Mouse (Mus musculus) gastrocnemius, adult 2 months (tissue): ENCODE measurements around the gene Pparg. TPM values are rescaled to one million over a fixed set of nuclear protein-coding genes. Genes with fewer than 3 reads are reported as not detected.
A peak's percentile ranks its signal among the peaks of the same experiment; 100 is the strongest.

Experiments used
- DNase-seq: peaks from one replicate; pipeline ENCODE4 v3.0.0; 2022
- H3K27ac ChIP-seq: fragments of 200-600 bp; 2 replicates; pipeline ENCODE4 v1.8.1; 2022; ENCODE audit warnings: mild to moderate bottlenecking
- H3K4me3 ChIP-seq: fragments of 200-600 bp; 2 replicates; pipeline ENCODE4 v1.8.1; 2022; ENCODE audit warnings: mild to moderate bottlenecking, moderate library complexity
- CTCF ChIP-seq: fragments of 200-600 bp; IDR thresholded peaks from 2 replicates; pipeline ENCODE4 v1.8.1; 2022; ENCODE audit warnings: antibody characterized with exemption, mild to moderate bottlenecking, moderate library complexity
- intact Hi-C: fragments of 180-260 bp; cut with DNase I; formaldehyde crosslinking; loops from one replicate; pipeline ENCODE4 v1.15.1; 2025
- total RNA-seq, 2 experiments: library from RNA; stranded (reverse); gene quantifications; 2 replicates each; pipeline ENCODE4 v1.2.3; 2021

Gene Pparg
- total RNA-seq, 2 experiments from 2014 or later = 1.3 to 4.8 TPM

DNA sequence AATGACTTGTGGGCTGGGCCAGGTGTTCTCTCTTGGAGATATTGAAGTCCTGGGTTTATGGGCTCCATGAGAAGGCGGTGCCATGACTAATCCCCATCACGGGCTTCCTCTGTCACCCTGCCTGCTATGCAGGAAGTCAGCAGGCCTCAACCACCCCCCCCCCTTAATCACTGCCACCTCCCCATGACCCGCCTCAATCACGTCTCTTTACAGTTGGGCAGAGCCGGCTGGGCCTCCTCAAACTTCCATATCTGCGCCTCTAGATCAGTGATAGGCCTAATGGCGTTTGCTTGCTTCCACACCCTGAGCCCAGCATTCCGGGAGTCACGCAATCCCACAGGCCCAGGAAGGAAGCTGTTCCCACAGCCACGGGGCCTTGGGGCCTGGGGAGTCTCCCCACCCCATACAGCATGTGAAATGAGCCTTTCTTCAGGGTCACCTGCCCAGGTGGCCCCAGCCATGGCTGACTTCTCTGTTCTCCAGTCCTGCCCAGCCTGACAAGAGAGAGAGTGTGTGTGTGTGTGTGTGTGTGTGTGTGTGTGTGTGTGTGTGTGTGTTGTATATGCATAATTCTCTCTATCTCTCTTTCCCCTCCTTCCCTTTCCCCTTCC is 142.9 kb downstream of the Pparg start:
- intact Hi-C loops = no loop called here
- no peak for TF ChIP-seq CTCF

DNA sequence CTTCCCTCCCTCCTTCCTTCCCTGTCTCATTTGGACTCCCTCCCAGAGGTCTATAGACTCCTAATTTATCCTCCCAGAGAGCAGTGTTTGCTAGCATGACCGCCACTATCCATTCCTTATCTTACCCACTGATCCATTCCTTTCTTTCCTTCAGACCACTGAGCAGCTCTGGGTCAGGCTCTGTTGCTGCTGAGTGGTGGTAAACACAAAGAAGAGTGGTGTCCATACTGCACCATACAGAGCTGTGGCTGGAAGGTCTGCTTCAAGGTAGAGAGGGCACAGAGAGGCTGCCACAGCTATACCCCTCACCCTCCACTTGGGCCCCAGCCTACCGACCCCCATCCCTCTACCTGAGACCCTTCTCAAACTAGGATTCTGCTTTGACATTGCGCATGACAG is 143.4 kb downstream of the Pparg start:
- intact Hi-C loops = no loop called here
- Histone ChIP-seq H3K4me3 (no peak overlapping the region), H3K27ac (no peak overlapping the region)
- no peak for TF ChIP-seq CTCF
- DNase-seq = no peak

More for the DNA sequence above, 142.9 kb downstream of the Pparg start:
- Histone ChIP-seq H3K4me3 (no peak overlapping the region), H3K27ac (no peak overlapping the region)
- no peak for DNase-seq

DNA sequence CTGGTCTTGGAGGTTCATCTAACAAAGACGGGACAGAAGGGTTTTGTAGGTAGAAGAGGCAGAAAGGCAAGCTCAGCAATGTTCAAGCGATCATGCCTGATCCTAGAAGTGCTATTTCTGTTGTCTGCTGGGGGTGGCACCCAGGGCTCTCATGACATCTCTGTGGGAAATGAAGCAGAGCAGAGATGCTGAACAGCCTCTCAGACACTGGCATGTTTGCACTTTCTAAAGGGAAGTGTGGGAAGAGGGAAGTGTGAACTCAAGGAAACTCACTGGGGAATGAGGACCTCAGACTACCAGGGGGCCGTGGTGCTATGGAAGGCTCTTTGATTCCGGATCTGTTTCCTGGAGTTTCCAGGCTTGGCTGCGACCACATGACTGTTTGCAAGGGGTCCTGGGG is 144.2 kb downstream of the Pparg start:
- intact Hi-C loops = no loop called here

DNA sequence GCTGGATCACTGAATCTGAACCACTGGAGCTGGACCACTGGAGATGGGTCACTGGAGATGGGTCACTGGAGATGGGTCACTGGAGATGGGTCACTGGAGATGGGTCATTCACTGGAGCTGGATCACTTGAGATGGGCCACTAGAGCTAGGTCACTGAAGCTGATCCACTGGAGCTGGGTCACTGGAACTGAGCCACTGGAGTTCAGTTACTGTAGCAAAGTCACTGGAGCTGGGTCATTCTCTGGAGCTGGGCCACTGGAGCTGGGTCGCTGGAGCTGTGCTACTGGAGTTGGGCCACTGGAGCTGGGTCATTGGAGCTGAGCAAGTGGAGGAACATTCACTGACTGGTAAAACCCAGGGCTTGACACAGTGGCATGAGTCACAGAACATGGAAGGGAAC is 145.7 kb downstream of the Pparg start:
- no peak for DNase-seq
- no peak overlapping the region for H3K27ac ChIP-seq
- intact Hi-C loops = no loop called here
- no peak overlapping the region for H3K4me3 ChIP-seq
- no peak for TF ChIP-seq CTCF

More for the DNA sequence above, 144.2 kb downstream of the Pparg start:
- H3K4me3 ChIP-seq = no peak overlapping the region
- DNase-seq = no peak
- no peak for TF ChIP-seq CTCF
- no peak overlapping the region for H3K27ac ChIP-seq

GRCm38 (mm10) chr6:115511447-115511846 is 150.7 kb downstream of the Pparg start:
- intact Hi-C loops = no loop called here
- Histone ChIP-seq H3K27ac (no peak overlapping the region), H3K4me3 (no peak overlapping the region)
- TF ChIP-seq CTCF = no peak
- no peak for DNase-seq

DNA sequence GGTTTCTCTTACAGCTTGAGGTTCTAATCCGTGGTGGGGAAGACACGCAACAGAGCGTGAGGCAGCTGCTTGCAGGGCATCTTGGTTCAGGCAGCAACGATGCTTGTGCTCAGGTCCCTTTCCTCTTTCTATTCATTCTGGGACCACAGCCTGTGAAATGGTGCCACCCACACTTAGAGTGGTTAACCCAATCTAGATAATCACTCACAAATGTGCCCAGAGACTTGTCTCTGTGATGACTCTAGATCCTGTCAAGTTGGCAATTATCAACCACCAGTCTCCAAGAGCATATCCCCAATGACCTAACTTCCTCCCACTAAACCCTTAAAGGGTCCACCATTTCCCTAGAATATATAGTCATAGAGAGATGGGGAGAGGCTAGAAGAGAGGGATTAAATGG is 152.5 kb downstream of the Pparg start:
- intact Hi-C loops = no loop called here
- DNase-seq = no peak
- no peak overlapping the region for H3K4me3 ChIP-seq
- no peak for TF ChIP-seq CTCF
- no peak overlapping the region for H3K27ac ChIP-seq

- intact Hi-C loops = no loop called here
- no peak overlapping the region for H3K4me3 ChIP-seq
- no peak for TF ChIP-seq CTCF
- no peak for DNase-seq
- no peak overlapping the region for H3K27ac ChIP-seq
Observed at GRCm38 (mm10) chr6:115517904-115518303, 157.2 kb downstream of the Pparg start.

DNA sequence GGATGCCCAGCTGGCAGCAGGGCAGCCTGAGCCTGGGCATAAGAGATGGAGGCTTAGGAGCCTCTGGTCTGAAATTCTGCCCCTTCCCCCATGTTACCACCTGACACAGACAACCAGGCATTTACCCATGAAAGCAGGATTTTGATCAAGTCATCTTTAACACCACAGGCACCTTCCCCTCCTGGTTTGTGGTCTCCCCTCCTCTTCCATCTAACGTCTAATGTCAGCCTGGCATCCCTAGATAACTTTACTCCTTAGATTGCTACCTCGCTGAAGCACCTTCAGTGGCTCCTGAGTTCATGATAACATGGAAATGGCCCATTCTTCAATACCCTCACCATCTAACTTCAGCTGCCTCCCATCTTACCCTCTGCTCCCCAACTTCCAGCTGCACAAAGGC is 157.6 kb downstream of the Pparg start:
- Histone ChIP-seq H3K27ac (no peak overlapping the region), H3K4me3 (no peak overlapping the region)
- DNase-seq = no peak
- TF ChIP-seq CTCF = no peak
- intact Hi-C loops = no loop called here

DNA sequence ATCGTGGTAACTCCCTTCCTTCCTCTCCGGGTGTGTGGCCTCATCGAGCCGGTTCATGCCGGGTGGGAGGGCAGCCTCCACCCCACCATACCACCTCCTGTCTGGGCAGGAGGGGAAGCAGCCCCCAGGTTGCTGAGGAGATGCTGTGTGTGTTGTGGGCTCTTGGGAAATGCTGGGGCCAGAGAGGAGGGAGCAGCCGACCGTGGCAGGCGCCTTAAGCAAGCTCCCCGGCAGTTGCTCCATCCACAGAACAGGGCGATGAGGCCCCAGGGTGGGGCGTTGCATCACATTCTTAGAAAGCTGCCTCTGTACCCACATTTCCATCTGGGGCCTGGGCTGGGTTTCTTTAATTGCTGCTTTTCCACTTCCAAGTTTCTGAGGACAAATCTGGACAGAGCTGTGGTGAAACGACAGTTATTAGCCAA is 158.5 kb downstream of the Pparg start:
- intact Hi-C loops = no loop called here
- DNase-seq = peak; percentile 67
- Histone ChIP-seq H3K27ac (no peak overlapping the region), H3K4me3 (no peak overlapping the region)
- TF ChIP-seq CTCF = no peak

DNA sequence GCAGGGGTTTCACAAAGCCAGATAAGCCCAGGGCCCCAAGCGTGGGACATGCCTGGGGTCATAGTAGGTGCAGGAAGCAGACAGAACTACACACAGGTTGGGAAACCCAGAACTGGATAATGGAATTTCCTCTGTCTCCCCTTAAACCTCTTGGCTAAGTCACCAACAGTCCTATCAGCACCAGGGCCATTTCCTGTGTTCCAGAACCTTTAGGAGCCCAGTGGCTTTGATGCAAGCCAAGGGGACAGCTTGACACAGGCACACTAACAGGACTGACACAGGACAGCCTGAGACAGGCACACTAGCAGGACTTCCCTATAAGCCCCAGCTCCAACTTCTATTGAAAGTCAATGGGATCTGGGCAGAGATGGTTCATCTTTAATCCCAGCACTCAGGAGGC is 161.2 kb downstream of the Pparg start:
- TF ChIP-seq CTCF = no peak
- no peak for DNase-seq
- Histone ChIP-seq H3K4me3 (no peak overlapping the region), H3K27ac (peak overlapping the region; percentile 64; the same call in 1 of the 2 replicates)
- intact Hi-C loops = no loop called here

DNA sequence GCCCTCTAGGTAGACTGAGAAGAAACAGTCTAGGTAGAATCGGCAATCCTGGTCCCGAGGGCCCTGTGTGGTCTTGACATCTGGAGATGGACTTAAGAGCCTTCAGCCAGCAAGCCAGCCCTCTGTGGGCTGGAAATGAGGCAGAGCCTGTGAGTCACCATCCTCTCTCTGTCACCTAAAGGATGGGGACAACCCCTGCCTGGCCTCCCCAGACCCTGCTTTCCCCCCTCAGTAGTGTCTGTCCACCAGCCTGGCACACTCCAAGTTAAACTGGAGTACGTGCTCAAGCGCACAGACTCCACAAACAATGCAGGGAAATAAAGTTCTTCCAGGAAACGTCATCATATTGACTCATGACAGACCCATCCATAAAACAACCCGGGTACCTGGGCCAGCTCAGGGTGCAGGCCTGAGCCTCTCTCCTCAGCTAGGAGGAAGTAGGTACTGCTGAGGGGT is 162.0 kb downstream of the Pparg start:
- Histone ChIP-seq H3K27ac (peak overlapping the region; percentile 64), H3K4me3 (no peak overlapping the region)
- intact Hi-C loops = no loop called here
- no peak for TF ChIP-seq CTCF
- no peak for DNase-seq

- DNase-seq = peak; percentile 63
- peak overlapping the region; percentile 20 for H3K4me3 ChIP-seq
- TF ChIP-seq CTCF = no peak
- peak overlapping the region; percentile 64 for H3K27ac ChIP-seq
- intact Hi-C loops = no loop called here
Observed at GRCm38 (mm10) chr6:115523201-115523600, 162.4 kb downstream of the Pparg start.

DNA sequence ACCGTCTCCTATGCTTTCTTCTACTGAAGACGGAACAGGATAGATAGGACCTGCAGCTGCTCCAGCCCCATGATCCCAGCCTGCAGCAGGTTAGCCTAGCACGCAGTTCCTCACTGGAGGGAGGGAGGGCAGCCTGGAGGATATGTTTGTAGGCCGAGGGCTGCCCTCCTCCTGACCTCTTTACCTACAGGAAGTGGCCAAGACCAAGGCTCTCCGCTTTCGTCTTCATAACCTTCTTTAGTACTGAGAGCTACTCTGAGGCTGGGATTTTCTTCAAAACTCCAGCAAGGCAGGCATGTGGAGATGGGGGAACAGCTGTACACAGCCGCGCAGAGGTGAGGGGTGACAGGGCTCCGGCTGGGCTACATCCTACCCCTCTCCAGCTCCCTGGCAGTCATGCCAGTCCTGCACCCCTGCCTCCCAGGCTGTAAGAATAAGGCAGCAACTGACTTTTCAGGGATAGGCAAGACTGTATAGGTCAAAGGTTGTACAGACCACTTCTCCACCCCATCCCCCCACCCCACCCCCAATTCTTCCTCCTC is 163.8 kb downstream of the Pparg start:
- TF ChIP-seq CTCF = no peak
- no peak for DNase-seq
- intact Hi-C loops = no loop called here
- H3K4me3 ChIP-seq = no peak overlapping the region
- H3K27ac ChIP-seq = no peak overlapping the region

DNA sequence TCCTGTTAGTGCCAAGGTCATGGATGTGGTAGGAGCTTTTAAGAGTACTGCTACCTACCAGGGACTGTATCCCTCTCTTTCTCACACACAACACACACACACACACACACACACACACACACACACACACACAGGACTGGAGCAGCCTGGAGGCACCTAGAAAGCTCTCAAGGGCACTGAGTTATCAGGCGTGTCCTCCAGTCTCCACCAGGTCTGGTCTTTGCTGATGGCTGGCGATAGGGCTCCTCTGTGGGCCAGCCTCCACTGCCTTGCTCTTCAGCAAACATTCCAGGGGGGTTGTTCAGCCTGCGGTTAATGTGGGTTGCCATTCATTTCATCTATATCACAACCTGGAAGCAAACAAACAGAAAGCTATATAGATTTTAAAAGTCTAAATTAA is 166.7 kb downstream of the Pparg start:
- intact Hi-C loops = no loop called here
- TF ChIP-seq CTCF = no peak
- DNase-seq = no peak
- no peak overlapping the region for H3K4me3 ChIP-seq
- H3K27ac ChIP-seq = no peak overlapping the region
